13 mouse cellular contexts compared by ENCODE assay signal in genomic region chr5:96351963-96352362, GRCm38 (mm10). TPM values are rescaled to one million over a fixed set of nuclear protein-coding genes. Genes with fewer than 3 reads are reported as not detected.
DNase-seq lines count a peak whose midpoint lies in the region; ATAC-seq and TF ChIP-seq lines count a peak whose summit lies in the region.
"Had no signal": no experiment of that assay in that cellular context is flagged by ENCODE, and none has a peak within 500 bp of the region (broad histone marks: within the 10 kb centered on the region; RNA-seq: fewer than 3 reads in every experiment).

No protein-coding gene starts in this region.

- no peak overlapping the region for H3K27ac ChIP-seq in intestine, postnatal 0 days (ENCODE audit: low read depth, low read length)
- H3K27ac ChIP-seq in intestine, embryonic 16.5 days (ENCODE audit: low read length): no peak overlapping the region
- H3K27ac ChIP-seq in testis, adult 2 months (ENCODE audit: control insufficient read depth, insufficient read depth, low read depth, low read length): no peak overlapping the region
- H3K27ac ChIP-seq in bone marrow, adult 2 months (ENCODE audit: control insufficient read depth, insufficient read depth, low read depth, low read length, poor library complexity): no peak overlapping the region
- H3K27ac ChIP-seq: forebrain, embryonic 15.5 days; neural tube, embryonic 13.5 days had no signal

- H3K36me3 ChIP-seq in intestine, postnatal 0 days (ENCODE audit: control insufficient read depth, insufficient read depth): no peaks in the 10 kb centered on the region
- no peaks in the 10 kb centered on the region for H3K36me3 ChIP-seq in intestine, embryonic 16.5 days (ENCODE audit: control insufficient read depth, insufficient read depth, low read length)
- no peaks in the 10 kb centered on the region for H3K36me3 ChIP-seq in testis, adult 2 months (ENCODE audit: control insufficient read depth, insufficient read depth, low read length)
- H3K36me3 ChIP-seq in splenic B cell, adult 2 months (ENCODE audit: control insufficient read depth, insufficient read depth, low read length, poor library complexity, severe bottlenecking): no peaks in the 10 kb centered on the region
- H3K36me3 ChIP-seq: forebrain, embryonic 15.5 days; heart, embryonic 12.5 days; neural tube, embryonic 13.5 days had no signal

- peak; percentile 62 for TF ChIP-seq CTCF in intestine, postnatal 0 days (IDR thresholded peaks at IDR 0.05; ENCODE audit: low read depth)
- TF ChIP-seq CTCF in testis, adult 2 months (IDR thresholded peaks at IDR 0.05; ENCODE audit: control insufficient read depth, insufficient read depth, insufficient replicate concordance, low read depth, low read length): peak; percentile 34; the same call in 1 of the 2 replicates
- TF ChIP-seq CTCF in bone marrow, adult 2 months (IDR thresholded peaks at IDR 0.05; ENCODE audit: control insufficient read depth, insufficient read depth, low read length): peak; percentile 21; the same call in 1 of the 2 replicates

- H3K4me1 ChIP-seq in intestine, postnatal 0 days (replicated peaks; ENCODE audit: control insufficient read depth, insufficient read depth, low read length): no peaks in the 10 kb centered on the region
- no peaks in the 10 kb centered on the region for H3K4me1 ChIP-seq in intestine, embryonic 16.5 days (ENCODE audit: control insufficient read depth, insufficient read depth, low read length)
- peaks cover 8% of the 10 kb centered on the region for H3K4me1 ChIP-seq in testis, adult 2 months (ENCODE audit: control insufficient read depth, insufficient read depth, low read length)
- no peaks in the 10 kb centered on the region for H3K4me1 ChIP-seq in bone marrow, adult 2 months (ENCODE audit: control insufficient read depth, insufficient read depth, low read length)
- H3K4me1 ChIP-seq: forebrain, embryonic 15.5 days; heart, embryonic 12.5 days; megakaryocyte, embryonic 14.5 days had no signal

- no peak for DNase-seq in testis, postnatal 14 days (ENCODE audit: low spot score)
- DNase-seq in splenic B cell, adult 2 months (ENCODE audit: low read depth, low spot score): peak; percentile 1
- no peak for DNase-seq in heart, postnatal 25 days (ENCODE audit: low spot score)
- no peak for DNase-seq in neural tube, embryonic 10.5 days (ENCODE audit: extremely low spot score, low spot score)
- DNase-seq: spleen, adult 18-20 months had no signal

- H3K4me3 ChIP-seq in intestine, postnatal 0 days (ENCODE audit: low read depth, low read length): no peak overlapping the region
- no peak overlapping the region for H3K4me3 ChIP-seq in intestine, embryonic 16.5 days (ENCODE audit: low read length)
- no peak overlapping the region for H3K4me3 ChIP-seq in testis, adult 2 months (ENCODE audit: control insufficient read depth, low read depth, low read length)
- H3K4me3 ChIP-seq in bone marrow, adult 2 months (replicated peaks; ENCODE audit: control insufficient read depth, low read depth, low read length): no peak overlapping the region
- H3K4me3 ChIP-seq: forebrain, embryonic 15.5 days; heart, embryonic 12.5 days; megakaryocyte, embryonic 14.5 days; neural tube, embryonic 13.5 days had no signal

- H3K9ac ChIP-seq in intestine, postnatal 0 days (ENCODE audit: low read depth, low read length): no peak overlapping the region
- no peak overlapping the region for H3K9ac ChIP-seq in intestine, embryonic 16.5 days (ENCODE audit: low read depth, low read length)
- H3K9ac ChIP-seq: forebrain, embryonic 15.5 days; heart, embryonic 12.5 days; neural tube, embryonic 13.5 days had no signal

- no peak overlapping the region for H3K4me2 ChIP-seq in intestine, postnatal 0 days (replicated peaks; ENCODE audit: low read depth)
- no peak overlapping the region for H3K4me2 ChIP-seq in intestine, embryonic 16.5 days (ENCODE audit: low read depth, low read length)
- H3K4me2 ChIP-seq: forebrain, embryonic 15.5 days; heart, embryonic 12.5 days; neural tube, embryonic 13.5 days had no signal

- no peak for TF ChIP-seq POLR2A in testis, adult 2 months (IDR thresholded peaks at IDR 0.05; ENCODE audit: control insufficient read depth, low read depth, low read length)
- TF ChIP-seq POLR2A in bone marrow, adult 2 months (IDR thresholded peaks at IDR 0.05; ENCODE audit: borderline replicate concordance, control insufficient read depth, low read depth, low read length): no peak

- intact Hi-C loops in heart, postnatal 25 days (cut with DNase I): no loop called here

- no peaks in the 10 kb centered on the region for H3K27me3 ChIP-seq in intestine, postnatal 0 days (replicated peaks; ENCODE audit: control insufficient read depth, insufficient read depth, low read length)
- no peaks in the 10 kb centered on the region for H3K27me3 ChIP-seq in intestine, embryonic 16.5 days (replicated peaks; ENCODE audit: control insufficient read depth, insufficient read depth, low read length)
- H3K27me3 ChIP-seq in testis, adult 2 months (ENCODE audit: control insufficient read depth, insufficient read depth, low read length): no peaks in the 10 kb centered on the region
- 0 out of 2 replicates have a peak, but pooled peaks cover 1% of the 10 kb centered on the region for H3K27me3 ChIP-seq in splenic B cell, adult 2 months (ENCODE audit: control insufficient read depth, insufficient read depth, low read length, poor library complexity, severe bottlenecking)
- H3K27me3 ChIP-seq: forebrain, embryonic 15.5 days; heart, embryonic 12.5 days; megakaryocyte, embryonic 14.5 days; neural tube, embryonic 13.5 days had no signal

- no peaks in the 10 kb centered on the region for H3K9me3 ChIP-seq in intestine, postnatal 0 days (ENCODE audit: control insufficient read depth)
- no peaks in the 10 kb centered on the region for H3K9me3 ChIP-seq in intestine, embryonic 16.5 days (ENCODE audit: control insufficient read depth, low read length)
- H3K9me3 ChIP-seq: forebrain, embryonic 15.5 days; megakaryocyte, embryonic 14.5 days; neural tube, embryonic 13.5 days had no signal

- ATAC-seq in intestine, postnatal 0 days: no peak
- no peak for ATAC-seq in intestine, embryonic 16.5 days
- ATAC-seq: forebrain, embryonic 15.5 days had no signal

RNA-seq across cellular contexts. Expression of gene Fras1, which starts 21.8 kb away (rescaled TPM):
- 3.2 and 3.5 TPM in 2 replicates for polyA plus RNA-seq in intestine, postnatal 0 days (2015; fragmentation: Nextera tagmentation; extraction: Ambion mirVana)
- 12.7 and 13.9 TPM in 2 replicates for polyA plus RNA-seq in intestine, embryonic 16.5 days (2015; fragmentation: Nextera tagmentation; extraction: Ambion mirVana)
- polyA plus RNA-seq in testis, adult 2 months (2012; rRNA removed): 0.22 and 0.29 TPM in 2 replicates
- not detected in 2 replicates for polyA plus RNA-seq in bone marrow, adult 2 months (2011; ENCODE audit: insufficient read depth, insufficient read length, low replicate concordance, missing spikeins)
- 1 to 10 TPM; 2.5 to 4.0 TPM for total RNA-seq in heart, postnatal 25 days (2021)
